Mouse (Mus musculus): ENCODE measurements at regions not wholly inside any gene's neighbourhood (a gene's known extent, or its start where the extent isn't known, plus 50 kb on each side); places are given as distances from the start of the nearest gene placed in this dataset.
"Not testable (repeated sequence)": the region's sequence is repeated elsewhere in the genome, so short reads cannot be mapped to it uniquely, and the experiment has no call there.

DNA sequence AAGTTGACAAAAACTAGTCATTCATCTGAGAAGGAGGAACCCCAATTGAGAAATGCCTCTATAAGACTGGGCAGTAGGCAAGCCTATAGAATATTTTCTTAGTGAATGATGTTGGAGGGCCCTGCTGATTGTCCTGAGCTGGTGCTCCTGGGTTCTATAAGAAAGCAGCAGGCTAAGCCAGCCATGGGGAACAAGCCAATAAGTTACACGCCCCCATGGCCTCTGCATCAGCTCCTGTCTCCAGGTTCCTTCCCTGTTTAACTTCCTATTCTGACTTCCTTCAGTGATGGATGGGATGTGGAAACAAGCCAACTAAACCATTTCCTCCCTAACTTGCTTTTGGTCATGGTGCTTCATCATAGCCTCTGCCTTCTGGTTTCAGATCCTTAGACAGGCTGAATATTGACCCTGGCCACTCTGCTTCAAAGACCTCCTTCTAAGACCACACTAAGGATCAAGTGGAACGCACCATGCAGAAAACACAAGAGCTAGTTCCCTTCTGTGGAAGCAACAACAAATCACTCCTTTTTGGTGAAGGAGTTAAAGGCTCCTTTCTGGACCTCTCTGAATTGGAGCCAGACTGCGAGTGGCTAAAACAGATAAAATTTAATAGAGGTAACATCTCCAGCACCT is 76.7 kb downstream of the Tomm20 start:
- Histone ChIP-seq H3K9ac (ENCODE audit: low read depth, low read length) (no peak overlapping the region), H3K27ac (ENCODE audit: low read depth, low read length) (no peak overlapping the region), H3K4me2 (ENCODE audit: low read length) (no peak overlapping the region), H3K27me3 (replicated peaks; ENCODE audit: control insufficient read depth, insufficient read depth, low read length) (no peaks in the 10 kb centered on the region), H3K4me1 (ENCODE audit: control insufficient read depth, insufficient read depth, low read depth, low read length) (no peaks in the 10 kb centered on the region), H3K36me3 (ENCODE audit: control insufficient read depth, insufficient read depth, low read length) (no peaks in the 10 kb centered on the region), H3K4me3 (ENCODE audit: low read length) (no peak overlapping the region), H3K9me3 (ENCODE audit: control insufficient read depth, low read length) (no peaks in the 10 kb centered on the region)
- WGBS, result 83% methylated on average over 3 of the region's 3 CpGs
- ATAC-seq, result no peak

DNA sequence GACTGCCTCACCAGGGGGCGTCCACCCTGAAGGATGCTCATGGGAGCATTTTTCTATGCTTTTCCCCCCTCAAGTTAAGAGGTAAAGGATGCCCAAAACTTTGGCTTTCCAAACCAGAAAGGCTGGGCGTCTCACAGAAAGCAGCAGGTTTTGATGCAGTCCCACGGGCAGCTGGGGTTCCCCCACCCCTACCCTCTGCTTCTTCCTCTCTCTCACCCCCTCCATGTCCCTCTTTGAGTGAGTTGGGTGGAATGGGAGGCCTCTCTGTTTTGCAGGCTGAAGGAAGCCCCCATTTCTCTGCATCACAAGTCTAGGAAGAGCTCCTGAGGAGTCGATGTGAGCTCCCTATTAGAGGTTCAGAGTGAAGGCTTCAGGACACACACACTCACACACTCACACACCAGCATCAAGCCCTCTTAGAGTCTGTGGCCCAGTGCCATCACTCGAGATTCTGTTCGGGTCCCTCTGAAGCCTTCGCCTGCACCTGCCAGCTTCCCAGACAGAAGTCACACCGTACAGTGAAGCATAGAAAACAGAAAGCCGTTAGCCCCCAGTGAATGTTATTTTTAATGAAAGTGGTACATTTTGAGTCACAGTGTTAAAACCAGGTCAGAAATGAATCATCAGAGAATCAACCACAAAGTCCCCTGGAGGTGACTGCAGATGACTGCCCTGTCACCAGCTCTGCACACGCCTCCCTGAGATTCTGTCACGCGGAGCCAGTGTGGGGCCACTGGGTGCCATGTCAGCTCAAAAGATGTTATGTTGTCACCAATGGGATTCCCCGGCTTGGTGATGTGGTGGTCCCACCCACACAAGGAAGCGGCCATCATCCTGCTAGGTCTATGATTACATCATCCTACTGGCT is 78.3 kb downstream of the Tomm20 start:
- H3K4me3 ChIP-seq (ENCODE audit: low read length), result no peak overlapping the region
- no peaks in the 10 kb centered on the region for H3K27me3 ChIP-seq (replicated peaks; ENCODE audit: control insufficient read depth, insufficient read depth, low read length)
- WGBS, result 88% methylated on average over 14 of the region's 14 CpGs
- no peak overlapping the region for H3K27ac ChIP-seq (ENCODE audit: low read depth, low read length)
- H3K9ac ChIP-seq (ENCODE audit: low read depth, low read length), result no peak overlapping the region
- no peaks in the 10 kb centered on the region for H3K36me3 ChIP-seq (ENCODE audit: control insufficient read depth, insufficient read depth, low read length)
- no peak overlapping the region for H3K4me2 ChIP-seq (ENCODE audit: low read length)
- no peaks in the 10 kb centered on the region for H3K9me3 ChIP-seq (ENCODE audit: control insufficient read depth, low read length)
- no peak for ATAC-seq
- no peaks in the 10 kb centered on the region for H3K4me1 ChIP-seq (ENCODE audit: control insufficient read depth, insufficient read depth, low read depth, low read length)

DNA sequence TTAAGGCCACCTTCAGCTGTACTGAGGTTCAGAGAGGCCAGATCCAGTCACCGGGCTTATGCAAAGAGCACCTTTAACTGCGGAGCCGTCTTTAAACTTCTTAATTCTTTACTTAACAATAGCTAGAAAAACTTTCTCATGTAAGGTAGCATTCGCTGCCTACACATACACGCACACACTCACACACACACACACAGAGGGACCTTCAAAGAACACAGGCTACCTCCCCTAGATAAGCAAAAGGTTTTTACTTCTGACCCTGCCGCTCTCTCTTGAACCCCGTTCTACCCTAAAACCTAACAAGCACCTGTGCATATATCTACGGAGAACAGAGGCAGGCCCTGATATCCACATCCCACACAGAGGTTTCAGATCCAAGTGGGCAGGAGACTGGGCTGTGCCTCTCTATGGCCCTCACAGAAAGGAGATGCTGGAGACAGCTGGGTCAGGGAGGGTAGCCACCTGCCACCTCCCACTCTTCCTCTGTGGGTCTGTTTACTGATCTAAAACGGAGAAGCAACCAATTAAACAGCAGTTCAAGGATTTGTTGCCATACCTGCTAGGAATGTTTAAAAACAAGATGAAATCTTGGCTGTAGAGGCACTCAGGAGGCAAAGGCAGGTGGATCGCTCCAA is 81.2 kb downstream of the Tomm20 start:
- ATAC-seq, result no peak
- Histone ChIP-seq H3K27ac (ENCODE audit: low read depth, low read length) (no peak overlapping the region), H3K9ac (ENCODE audit: low read depth, low read length) (no peak overlapping the region), H3K36me3 (ENCODE audit: control insufficient read depth, insufficient read depth, low read length) (no peaks in the 10 kb centered on the region), H3K4me3 (ENCODE audit: low read length) (no peak overlapping the region), H3K27me3 (replicated peaks; ENCODE audit: control insufficient read depth, insufficient read depth, low read length) (no peaks in the 10 kb centered on the region), H3K4me1 (ENCODE audit: control insufficient read depth, insufficient read depth, low read depth, low read length) (no peaks in the 10 kb centered on the region), H3K4me2 (ENCODE audit: low read length) (no peak overlapping the region), H3K9me3 (ENCODE audit: control insufficient read depth, low read length) (no peaks in the 10 kb centered on the region)
- WGBS, result 93% methylated on average over 10 of the region's 10 CpGs

DNA sequence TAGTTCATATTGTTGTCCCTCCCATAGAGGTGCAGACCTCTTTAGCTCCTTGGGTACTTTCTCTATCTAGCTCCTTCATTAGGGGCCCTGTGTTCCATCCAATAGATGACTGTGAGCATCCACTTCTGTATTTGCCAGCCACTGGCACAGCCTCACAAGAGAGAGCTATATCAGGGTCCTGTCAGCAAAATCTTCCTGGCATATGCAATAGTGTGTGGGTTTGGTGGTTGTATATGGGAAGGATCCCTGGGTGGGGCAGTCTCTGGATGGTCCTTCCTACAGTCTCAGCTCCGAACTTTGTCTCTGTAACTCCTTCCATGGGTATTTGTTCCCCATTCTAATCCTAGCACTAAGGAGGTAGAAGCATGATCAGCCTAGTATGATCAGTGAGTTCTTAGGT is 82.0 kb downstream of the Tomm20 start:
- not testable (repeated sequence) for H3K4me2 ChIP-seq (ENCODE audit: low read length); ATAC-seq; H3K36me3 ChIP-seq (ENCODE audit: control insufficient read depth, insufficient read depth, low read length); H3K27ac ChIP-seq (ENCODE audit: low read depth, low read length); H3K9ac ChIP-seq (ENCODE audit: low read depth, low read length); H3K4me3 ChIP-seq (ENCODE audit: low read length); H3K4me1 ChIP-seq (ENCODE audit: control insufficient read depth, insufficient read depth, low read depth, low read length); H3K9me3 ChIP-seq (ENCODE audit: control insufficient read depth, low read length); H3K27me3 ChIP-seq (replicated peaks; ENCODE audit: control insufficient read depth, insufficient read depth, low read length)
- 88% methylated on average over 1 of the region's 1 CpGs for WGBS

DNA sequence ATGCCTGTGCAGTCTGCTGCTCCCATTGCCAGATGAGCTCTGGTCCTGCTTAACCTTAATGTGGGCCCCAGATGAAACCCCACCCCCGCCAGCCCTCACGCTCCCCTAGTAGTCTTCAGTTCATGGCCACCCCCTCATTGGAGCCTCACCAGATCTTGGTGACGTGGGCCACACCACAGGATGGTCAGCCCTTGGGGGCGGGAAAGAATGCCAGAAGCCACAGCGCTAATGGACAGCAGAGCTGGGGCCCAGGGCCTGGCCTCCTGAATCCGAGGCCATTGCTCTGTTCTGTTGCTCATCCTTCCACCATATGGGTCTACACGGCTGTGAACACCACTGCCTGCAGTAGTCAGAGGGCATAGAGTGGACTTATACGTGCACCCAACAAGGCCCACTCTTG is 83.9 kb downstream of the Tomm20 start:
- H3K36me3 ChIP-seq (ENCODE audit: control insufficient read depth, insufficient read depth, low read length), result no peaks in the 10 kb centered on the region
- H3K4me1 ChIP-seq (ENCODE audit: control insufficient read depth, insufficient read depth, low read depth, low read length), result no peaks in the 10 kb centered on the region
- ATAC-seq, result no peak
- no peak overlapping the region for H3K4me2 ChIP-seq (ENCODE audit: low read length)
- H3K27ac ChIP-seq (ENCODE audit: low read depth, low read length), result no peak overlapping the region
- H3K27me3 ChIP-seq (replicated peaks; ENCODE audit: control insufficient read depth, insufficient read depth, low read length), result no peaks in the 10 kb centered on the region
- H3K9me3 ChIP-seq (ENCODE audit: control insufficient read depth, low read length), result no peaks in the 10 kb centered on the region
- H3K9ac ChIP-seq (ENCODE audit: low read depth, low read length), result no peak overlapping the region
- WGBS, result 95% methylated on average over 8 of the region's 8 CpGs
- no peak overlapping the region for H3K4me3 ChIP-seq (ENCODE audit: low read length)

DNA sequence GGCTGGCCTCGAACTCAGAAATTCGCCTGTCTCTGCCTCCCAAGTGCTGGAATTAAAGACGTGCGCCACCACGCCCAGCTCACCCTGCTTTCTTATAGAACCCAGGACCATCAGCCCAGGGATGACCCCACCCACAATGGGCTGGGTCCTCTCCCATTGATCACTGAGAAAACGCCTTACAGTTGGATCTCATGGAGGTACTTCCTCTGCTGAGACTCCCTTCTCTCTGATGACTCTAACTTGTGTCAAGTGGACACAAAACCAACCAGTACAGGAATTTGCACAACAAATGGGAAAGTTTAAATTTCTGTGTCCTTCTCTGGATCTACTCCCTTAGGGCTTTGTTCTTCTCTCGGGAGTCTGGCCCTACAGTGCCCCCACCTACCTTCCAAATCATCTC is 85.0 kb downstream of the Tomm20 start:
- WGBS, result 93% methylated on average over 7 of the region's 7 CpGs
- Histone ChIP-seq H3K27me3 (replicated peaks; ENCODE audit: control insufficient read depth, insufficient read depth, low read length) (no peaks in the 10 kb centered on the region), H3K9me3 (ENCODE audit: control insufficient read depth, low read length) (no peaks in the 10 kb centered on the region), H3K36me3 (ENCODE audit: control insufficient read depth, insufficient read depth, low read length) (no peaks in the 10 kb centered on the region), H3K4me2 (ENCODE audit: low read length) (no peak overlapping the region), H3K9ac (ENCODE audit: low read depth, low read length) (no peak overlapping the region), H3K27ac (ENCODE audit: low read depth, low read length) (no peak overlapping the region), H3K4me3 (ENCODE audit: low read length) (no peak overlapping the region), H3K4me1 (ENCODE audit: control insufficient read depth, insufficient read depth, low read depth, low read length) (no peaks in the 10 kb centered on the region)
- ATAC-seq, result no peak

DNA sequence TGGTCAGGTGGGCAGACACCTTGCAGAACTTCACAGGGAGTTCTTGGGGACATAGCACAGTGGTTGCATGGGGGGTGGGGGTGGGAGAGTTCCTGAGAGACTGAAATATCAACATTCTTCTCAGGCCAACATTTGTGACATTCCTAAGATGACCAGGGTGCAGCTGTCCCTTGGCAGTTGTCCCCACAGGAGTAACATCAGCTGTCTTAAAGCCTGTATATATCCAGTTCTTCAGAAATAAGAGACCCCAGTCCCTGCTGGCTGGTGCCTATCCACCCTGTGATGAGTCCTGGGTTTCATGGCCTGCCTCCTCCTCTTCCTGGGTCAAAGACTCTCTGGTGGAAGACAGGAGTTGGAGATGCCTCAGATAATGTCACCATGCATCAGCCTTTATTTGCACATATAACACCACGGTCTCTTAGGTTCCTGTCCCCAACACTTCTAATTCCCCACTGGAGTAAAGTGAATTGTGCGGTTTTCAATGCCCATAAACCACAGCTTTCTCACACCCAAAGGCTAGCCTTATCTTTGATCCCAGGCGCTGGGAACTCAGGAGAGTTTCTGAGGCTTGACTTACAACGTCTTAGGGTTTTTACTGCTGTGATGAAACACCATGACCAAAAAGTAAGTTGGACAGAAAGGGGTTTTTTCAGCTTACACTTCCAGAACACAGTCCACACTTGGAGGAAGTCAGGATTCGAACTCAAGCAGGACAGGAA is 85.8 kb downstream of the Tomm20 start:
- no peaks in the 10 kb centered on the region for H3K4me1 ChIP-seq (ENCODE audit: control insufficient read depth, insufficient read depth, low read depth, low read length)
- H3K27ac ChIP-seq (ENCODE audit: low read depth, low read length), result no peak overlapping the region
- no peak overlapping the region for H3K9ac ChIP-seq (ENCODE audit: low read depth, low read length)
- 94% methylated on average over 5 of the region's 5 CpGs for WGBS
- H3K36me3 ChIP-seq (ENCODE audit: control insufficient read depth, insufficient read depth, low read length), result no peaks in the 10 kb centered on the region
- no peak overlapping the region for H3K4me3 ChIP-seq (ENCODE audit: low read length)
- H3K9me3 ChIP-seq (ENCODE audit: control insufficient read depth, low read length), result no peaks in the 10 kb centered on the region
- no peak overlapping the region for H3K4me2 ChIP-seq (ENCODE audit: low read length)
- no peak for ATAC-seq
- H3K27me3 ChIP-seq (replicated peaks; ENCODE audit: control insufficient read depth, insufficient read depth, low read length), result no peaks in the 10 kb centered on the region

DNA sequence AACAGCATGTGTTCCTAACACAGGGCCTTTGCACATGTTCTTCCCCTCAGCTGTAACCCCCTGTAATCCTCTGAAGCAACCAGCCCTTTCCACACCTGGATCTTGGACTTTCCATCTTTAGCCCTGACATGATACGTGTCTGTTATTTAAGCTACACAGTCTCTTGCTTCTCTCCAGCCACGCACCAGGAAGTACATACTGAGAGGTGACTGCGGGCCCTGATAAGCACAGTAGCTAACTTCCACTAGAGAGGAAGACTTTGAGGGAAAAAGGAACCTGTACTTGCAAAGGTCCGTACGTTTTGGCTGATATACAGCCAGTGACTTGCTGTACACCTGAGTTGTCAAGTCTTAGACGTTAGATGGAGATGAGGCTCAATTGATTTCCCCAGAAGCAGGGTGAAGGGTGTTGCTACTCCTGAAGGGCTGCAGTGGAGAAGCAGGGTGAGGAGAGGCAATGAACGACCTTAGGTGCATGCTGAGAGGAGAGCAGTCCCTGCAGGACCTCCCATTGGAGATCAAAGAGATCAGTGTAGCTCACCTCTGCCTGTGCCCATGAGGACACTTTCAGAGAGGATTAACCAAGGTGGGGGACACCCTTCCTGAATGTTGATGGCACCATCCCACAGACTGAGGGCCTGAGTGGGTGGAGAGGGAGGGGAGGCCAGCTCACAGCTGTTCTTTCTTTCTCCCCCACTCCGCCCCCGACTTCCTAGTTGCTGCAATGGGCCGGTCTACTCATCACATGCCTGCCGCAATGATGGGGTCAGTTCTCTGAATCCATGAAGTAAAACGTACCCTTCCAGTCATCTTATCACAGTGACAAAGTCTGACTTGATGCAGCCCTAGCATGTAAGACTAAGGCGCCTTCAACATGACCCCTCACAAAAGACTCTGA is 88.1 kb downstream of the Tomm20 start:
- WGBS, result 79% methylated on average over 13 of the region's 13 CpGs
- H3K36me3 ChIP-seq (ENCODE audit: control insufficient read depth, insufficient read depth, low read length), result no peaks in the 10 kb centered on the region
- no peaks in the 10 kb centered on the region for H3K4me1 ChIP-seq (ENCODE audit: control insufficient read depth, insufficient read depth, low read depth, low read length)
- H3K4me2 ChIP-seq (ENCODE audit: low read length), result no peak overlapping the region
- no peak overlapping the region for H3K27ac ChIP-seq (ENCODE audit: low read depth, low read length)
- H3K9ac ChIP-seq (ENCODE audit: low read depth, low read length), result no peak overlapping the region
- ATAC-seq, result no peak
- no peak overlapping the region for H3K4me3 ChIP-seq (ENCODE audit: low read length)
- no peaks in the 10 kb centered on the region for H3K27me3 ChIP-seq (replicated peaks; ENCODE audit: control insufficient read depth, insufficient read depth, low read length)
- no peaks in the 10 kb centered on the region for H3K9me3 ChIP-seq (ENCODE audit: control insufficient read depth, low read length)

Data from hindbrain, embryonic 16.5 days (tissue).